Mouse (Mus musculus) thymus, postnatal 25 days (tissue): ENCODE measurements around the gene Hs3st6.

Source experiments
- DNase-seq: peaks from one replicate; pipeline ENCODE4 v3.0.0; 2022

Gene Hs3st6

DNA sequence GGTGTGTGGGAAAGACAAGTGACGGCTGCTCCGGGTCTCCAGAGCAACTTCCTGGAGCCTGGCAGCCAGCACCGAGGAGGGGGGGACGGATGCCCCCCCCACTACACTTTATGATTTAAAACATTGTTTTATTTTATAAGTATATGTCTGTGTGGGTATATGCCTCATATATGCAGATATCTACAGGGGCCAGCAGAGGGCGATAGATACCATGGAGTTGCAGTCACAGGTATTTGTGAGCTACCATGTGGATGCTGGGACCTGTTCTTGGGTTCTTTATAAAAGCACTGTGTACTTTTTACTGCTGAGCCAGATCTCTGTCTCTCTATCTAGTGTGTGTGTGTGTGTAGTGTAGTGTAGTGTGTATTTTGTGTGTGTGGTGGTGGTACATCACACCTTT lies 20.5 kb downstream of the Hs3st6 start:
- no peak for DNase-seq

DNA sequence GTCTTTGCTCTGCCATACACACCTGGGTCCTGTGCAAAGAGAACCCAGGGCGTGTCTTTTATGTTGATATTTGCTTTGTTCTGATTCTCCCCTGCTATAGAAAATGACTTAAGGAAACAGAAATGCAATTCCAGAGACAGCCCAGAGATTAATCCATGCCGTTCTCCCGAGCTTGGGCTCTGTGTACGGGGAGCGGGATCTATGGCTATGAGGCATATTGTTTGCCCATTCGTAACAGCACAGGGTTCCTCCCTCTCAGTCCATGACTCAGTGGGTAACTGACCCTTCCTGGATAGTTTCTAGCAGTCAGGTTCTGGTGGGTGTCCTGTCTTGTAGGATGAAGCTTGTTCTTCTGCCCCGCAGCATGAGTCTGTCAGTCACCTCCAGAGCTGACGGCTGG lies 22.4 kb downstream of the Hs3st6 start:
- DNase-seq, result no peak

DNA sequence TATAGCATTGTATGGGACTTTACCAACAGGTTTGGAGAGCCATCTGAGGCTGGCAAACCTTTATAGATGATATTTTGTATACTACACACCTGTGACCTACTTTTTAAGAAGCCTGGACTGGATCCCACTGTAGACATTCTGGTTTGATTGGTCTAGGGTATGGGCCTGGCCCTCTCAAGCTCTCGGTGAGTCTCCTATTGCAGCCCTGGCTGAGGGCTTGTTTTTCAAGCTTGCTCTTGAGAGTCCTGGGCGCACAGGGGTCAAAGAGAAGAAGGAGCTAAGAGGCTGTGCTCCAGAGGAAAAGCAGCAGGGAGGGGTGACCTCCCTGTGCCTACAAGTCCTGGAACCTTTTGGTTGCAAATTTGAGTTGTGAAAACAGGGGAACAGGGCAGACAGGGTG lies 24.3 kb downstream of the Hs3st6 start:
- DNase-seq, result no peak

DNA sequence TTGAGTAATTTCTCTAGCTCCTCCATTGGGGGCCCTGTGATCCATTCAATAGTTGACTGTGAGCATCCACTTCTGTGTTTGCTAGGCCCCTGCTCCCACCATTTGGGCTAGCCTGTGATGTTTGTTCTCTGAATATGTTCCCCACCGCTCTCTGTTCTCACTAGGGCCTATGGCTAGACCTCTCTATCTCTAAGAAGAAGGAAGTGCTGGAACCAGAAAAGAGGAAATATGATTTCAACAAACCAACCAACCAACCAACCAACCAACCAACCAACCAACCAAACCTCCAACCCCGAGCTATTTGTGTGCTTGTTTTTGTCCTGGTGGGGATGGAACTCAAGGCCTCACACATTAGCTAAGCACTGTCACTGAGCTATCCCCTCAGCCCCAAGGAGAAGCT lies 28.0 kb downstream of the Hs3st6 start:
- no peak for DNase-seq

DNA sequence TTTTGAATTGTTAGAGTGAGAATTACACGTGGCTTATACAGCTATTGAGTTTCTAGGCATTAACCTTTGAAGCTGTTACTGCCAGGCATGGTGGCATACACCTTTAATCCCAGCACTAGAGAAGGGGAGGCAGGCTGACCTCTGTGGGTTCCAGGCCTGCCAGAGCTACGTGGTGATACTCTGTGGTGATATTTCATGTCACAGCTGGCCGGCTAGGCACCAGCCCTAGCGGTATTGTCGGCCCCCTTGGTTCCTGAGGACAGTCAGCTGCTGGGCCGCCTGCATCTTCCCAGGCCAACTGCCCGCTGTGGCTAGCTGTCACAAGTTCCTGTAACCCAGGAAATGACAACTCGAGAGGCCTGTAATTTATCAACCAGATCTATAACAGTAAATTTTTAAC lies 39.4 kb downstream of the Hs3st6 start:
- DNase-seq, result no peak

DNA sequence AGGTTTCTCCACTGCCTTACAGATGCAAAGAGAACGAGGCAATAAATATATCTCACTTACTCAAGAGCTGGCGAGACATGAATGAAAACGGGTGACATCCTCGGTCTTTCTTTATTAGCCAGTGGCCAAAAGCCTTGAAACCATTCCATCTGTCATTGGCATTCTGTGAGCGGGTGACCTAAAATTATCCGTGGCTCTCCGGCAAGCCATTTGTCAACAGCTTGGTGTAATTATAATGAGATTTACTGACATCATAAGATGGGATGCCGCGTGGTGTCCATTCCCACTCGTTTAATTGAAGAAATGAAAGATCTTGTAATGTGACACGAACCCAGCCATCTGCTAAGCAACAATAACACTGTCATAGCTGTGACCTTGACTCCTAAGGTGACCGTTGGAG lies 42.0 kb downstream of the Hs3st6 start:
- DNase-seq, result no peak

DNA sequence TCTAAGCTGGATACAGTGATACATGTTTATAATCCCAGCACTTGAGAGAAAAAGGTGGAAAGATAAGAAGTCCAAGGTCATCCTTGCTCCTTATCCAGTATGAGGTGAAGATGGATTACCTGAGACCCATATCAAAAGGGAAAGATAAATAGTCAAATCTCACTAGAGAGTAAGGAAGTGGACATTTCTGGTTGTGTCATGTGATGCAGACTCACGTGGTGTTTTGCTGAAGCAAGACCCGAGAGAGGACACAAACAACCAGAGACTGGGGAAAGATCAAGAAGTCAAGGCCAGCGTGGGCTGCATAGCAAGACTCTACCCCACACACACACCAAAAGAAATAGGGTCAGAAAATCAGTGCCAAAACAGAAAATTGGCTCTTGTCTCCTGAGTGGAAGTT lies 44.2 kb downstream of the Hs3st6 start:
- DNase-seq, result no peak

DNA sequence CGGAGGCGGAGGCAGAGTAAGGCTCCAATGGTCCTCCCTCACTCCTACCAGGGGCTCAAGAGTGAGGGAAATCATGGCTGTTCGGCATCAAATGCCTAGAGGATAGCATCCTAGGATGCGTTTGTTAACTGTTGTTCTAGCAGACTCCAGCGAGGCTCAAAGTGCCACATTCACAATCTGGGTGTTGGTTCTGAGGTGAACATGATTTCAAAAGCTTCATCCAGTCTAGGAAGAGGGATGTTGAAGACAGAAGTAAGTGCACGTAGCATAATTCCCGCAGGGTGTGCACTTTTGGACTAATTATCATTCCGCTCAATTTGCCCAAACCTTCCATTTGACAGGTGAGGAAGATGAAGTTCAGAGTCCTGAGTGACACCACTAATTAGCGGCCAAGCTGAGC lies 45.4 kb downstream of the Hs3st6 start:
- no peak for DNase-seq

DNA sequence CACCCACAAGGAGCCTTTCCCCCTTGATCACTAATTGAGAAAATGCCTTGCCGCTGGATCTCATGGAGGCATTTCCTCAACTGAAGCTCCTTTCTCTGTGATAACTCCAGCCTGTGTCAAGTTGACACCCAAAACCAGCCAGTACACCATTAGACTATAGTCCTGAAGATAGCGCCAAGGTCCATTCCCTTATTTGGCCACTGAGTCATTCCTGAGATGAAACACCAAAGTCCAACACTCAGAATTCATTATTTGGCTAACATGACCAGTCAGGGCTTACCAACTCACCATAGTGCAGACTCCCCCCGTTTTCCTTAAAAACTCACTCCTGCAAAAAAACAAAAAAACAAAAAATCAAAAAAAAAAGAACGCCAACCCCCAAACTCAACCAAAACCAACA lies 46.7 kb downstream of the Hs3st6 start:
- DNase-seq, result no peak

DNA sequence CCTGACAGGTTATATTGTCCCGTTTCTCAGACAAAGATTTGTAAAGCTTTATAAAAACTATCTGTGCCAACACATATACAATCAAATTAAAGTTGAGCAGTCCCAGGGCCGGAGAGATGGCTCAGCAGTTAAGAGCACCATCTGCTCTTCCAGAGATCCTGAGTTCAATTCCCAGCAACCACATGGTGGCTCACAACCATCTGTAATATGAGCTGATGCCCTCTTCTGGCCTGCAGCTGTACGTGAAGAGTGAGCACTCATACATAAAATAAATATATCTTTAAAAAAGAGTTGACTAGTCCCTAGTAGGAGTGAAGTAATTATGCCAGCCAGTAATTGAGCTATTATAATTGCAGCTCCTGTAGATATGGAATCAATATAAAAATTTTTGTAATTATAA lies 47.7 kb downstream of the Hs3st6 start:
- DNase-seq, result no peak

DNA sequence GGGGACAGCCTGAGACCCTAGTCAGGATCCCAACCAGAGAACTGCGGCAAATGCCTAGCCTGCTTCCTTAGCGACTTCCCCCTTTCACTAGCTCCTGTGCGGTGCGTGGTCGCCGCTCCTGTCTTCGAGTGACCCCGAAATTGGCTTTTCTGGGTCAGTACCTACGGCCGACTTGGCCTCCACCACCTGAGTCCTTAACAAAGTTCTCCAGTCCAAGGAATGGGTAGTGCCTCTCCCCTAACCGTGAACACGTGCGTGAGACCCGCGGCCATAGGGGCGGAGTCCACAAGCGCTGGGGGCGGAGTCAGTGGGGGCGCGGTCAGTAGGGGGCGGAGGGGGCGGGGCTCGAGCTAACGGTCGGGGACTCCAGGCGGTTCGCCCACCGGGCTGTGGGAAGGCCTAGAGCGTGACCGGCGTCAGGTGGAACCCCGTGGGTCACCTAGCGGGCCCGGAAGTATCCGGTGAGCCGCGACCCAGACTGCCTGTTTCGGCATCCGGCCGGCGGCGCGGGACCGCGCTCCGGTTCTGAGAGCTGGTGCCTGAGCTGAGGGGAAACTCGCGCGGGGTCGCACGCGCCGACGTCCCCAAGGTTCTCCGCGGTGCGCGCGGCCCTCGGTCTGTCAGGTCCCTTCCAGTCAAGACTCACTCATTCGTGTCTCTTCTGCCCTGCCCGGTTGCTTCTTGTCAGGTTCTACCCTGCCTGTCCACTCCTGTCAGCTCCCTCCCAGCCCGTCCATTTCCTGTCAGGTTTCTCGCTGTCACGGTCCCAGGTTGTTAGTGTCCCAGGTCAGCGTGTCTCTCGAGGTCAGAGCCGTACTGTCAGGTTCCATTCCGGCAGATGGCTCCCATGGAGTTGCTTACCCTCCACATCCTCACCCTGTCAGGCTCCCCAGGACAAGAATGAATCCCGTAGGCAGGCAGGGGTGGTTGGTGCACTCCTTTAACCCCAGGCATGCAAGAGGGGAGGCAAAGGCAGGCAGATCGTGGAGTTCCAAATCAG lies 51.5 kb downstream of the Hs3st6 start, which contains the start of gene Meiob:
TSS of gene Meiob (plus strand) at position 338 of the 1,000 bp plus-strand sequence.
- peak; percentile 72 for DNase-seq
